Comparison of ENCODE assay signal across 34 mouse cellular contexts in genomic region chr10:8685269-8685668, GRCm38 (mm10).
"Had no signal": no experiment of that assay in that cellular context is flagged by ENCODE, and none has a peak within 500 bp of the region (broad histone marks: within the 10 kb centered on the region; RNA-seq: fewer than 3 reads in every experiment).

No protein-coding gene starts in this region.

- H3K4me1 ChIP-seq: heart, embryonic 12.5 days; heart, embryonic 13.5 days; heart, embryonic 15.5 days; hindbrain, embryonic 12.5 days; hindbrain, embryonic 13.5 days; hindbrain, embryonic 15.5 days; intestine, embryonic 15.5 days; kidney, embryonic 15.5 days had no signal

- H3K9me3 ChIP-seq: heart, embryonic 15.5 days; hindbrain, embryonic 12.5 days; hindbrain, embryonic 13.5 days; hindbrain, embryonic 15.5 days; kidney, embryonic 15.5 days had no signal

- H3K36me3 ChIP-seq: heart, embryonic 12.5 days; heart, embryonic 13.5 days; heart, embryonic 15.5 days; hindbrain, embryonic 10.5 days; hindbrain, embryonic 12.5 days; hindbrain, embryonic 13.5 days; hindbrain, embryonic 15.5 days; intestine, embryonic 15.5 days; kidney, embryonic 15.5 days had no signal

- H3K9ac ChIP-seq: heart, embryonic 12.5 days; heart, embryonic 13.5 days; heart, embryonic 15.5 days; hindbrain, embryonic 12.5 days; hindbrain, embryonic 13.5 days; hindbrain, embryonic 14.5 days; hindbrain, embryonic 15.5 days; intestine, embryonic 15.5 days; kidney, embryonic 15.5 days had no signal

- ATAC-seq: hindbrain, embryonic 16.5 days; hindbrain, postnatal 0 days; inflammation-experienced regulatory T-cells, adult 6 months; intestine, embryonic 15.5 days; intestine, embryonic 16.5 days; intestine, postnatal 0 days had no signal

- DNase-seq: heart, postnatal 10 days; heart, postnatal 14 days; heart, postnatal 36 days; heart, postnatal 4 days; kidney, adult 11 months; kidney, adult 18-20 months; kidney, adult 2 months; kidney, adult 8-10 months; kidney, adult 9 months; kidney, postnatal 10 days; kidney, postnatal 14 days; kidney, postnatal 25 days; kidney, postnatal 36 days; kidney, postnatal 4 days; layer of hippocampus, adult 9-11 months; layer of hippocampus, postnatal 36 days had no signal

- H3K27me3 ChIP-seq: heart, embryonic 12.5 days; heart, embryonic 13.5 days; heart, embryonic 15.5 days; hindbrain, embryonic 12.5 days; hindbrain, embryonic 13.5 days; hindbrain, embryonic 15.5 days; intestine, embryonic 15.5 days; kidney, embryonic 15.5 days had no signal

- H3K27ac ChIP-seq: heart, embryonic 13.5 days; heart, embryonic 15.5 days; hindbrain, embryonic 10.5 days; hindbrain, embryonic 12.5 days; hindbrain, embryonic 13.5 days; hindbrain, embryonic 14.5 days; hindbrain, embryonic 15.5 days; hindbrain, postnatal 0 days; intestine, embryonic 15.5 days; kidney, embryonic 15.5 days; kidney, postnatal 0 days; layer of hippocampus, adult 2 months; left cerebral cortex, adult 2 months had no signal

- H3K4me3 ChIP-seq: heart, embryonic 12.5 days; heart, embryonic 13.5 days; heart, embryonic 15.5 days; hindbrain, embryonic 10.5 days; hindbrain, embryonic 12.5 days; hindbrain, embryonic 13.5 days; hindbrain, embryonic 15.5 days; intestine, embryonic 15.5 days; kidney, embryonic 15.5 days; layer of hippocampus, adult 2 months; left cerebral cortex, adult 2 months had no signal

- H3K4me2 ChIP-seq: heart, embryonic 12.5 days; heart, embryonic 13.5 days; heart, embryonic 15.5 days; hindbrain, embryonic 12.5 days; hindbrain, embryonic 13.5 days; hindbrain, embryonic 14.5 days; hindbrain, embryonic 15.5 days; intestine, embryonic 15.5 days; kidney, embryonic 15.5 days had no signal
